Mouse (Mus musculus) layer of hippocampus, adult 8-10 months (tissue): ENCODE data around the gene Cd40lg. TPM values are rescaled to one million over a fixed set of nuclear protein-coding genes. Genes with fewer than 3 reads are reported as not detected.

Experiments used
- DNase-seq, 2 experiments: peaks; one replicate each; pipeline ENCODE4 v3.0.0; 2022; ENCODE audit warnings: low spot score in 2 of 2
- total RNA-seq, 4 experiments: library from RNA; stranded (reverse); gene quantifications; 2 replicates each; pipeline ENCODE4 v1.2.4; 2022

Gene Cd40lg
- not detected for total RNA-seq

- DNase-seq = no peak
These were observed at the start of gene Cd40lg for GRCm38 (mm10) chrX:57211876-57212275. Gene Cd40lg, plus strand, starts transcription at chrX:57212143.

- DNase-seq = no peak
These were observed 45.4 kb upstream of the Cd40lg start for GRCm38 (mm10) chrX:57166549-57166948.

GRCm38 (mm10) chrX:57171269-57171668, 40.7 kb upstream of the Cd40lg start:
- DNase-seq = no peak

- no peak for DNase-seq
These were observed 34.6 kb upstream of the Cd40lg start for GRCm38 (mm10) chrX:57177225-57177779.

GRCm38 (mm10) chrX:57182470-57182869, 29.5 kb upstream of the Cd40lg start:
- no peak for DNase-seq

GRCm38 (mm10) chrX:57183359-57183758, 28.6 kb upstream of the Cd40lg start:
- DNase-seq = no peak

GRCm38 (mm10) chrX:57187301-57187700, 24.6 kb upstream of the Cd40lg start:
- DNase-seq = no peak

- DNase-seq = no peak
These were observed 22.6 kb upstream of the Cd40lg start for GRCm38 (mm10) chrX:57189335-57189734.

- DNase-seq = no peak
These were observed 15.6 kb upstream of the Cd40lg start for GRCm38 (mm10) chrX:57196319-57196718.

GRCm38 (mm10) chrX:57198036-57198435, 13.9 kb upstream of the Cd40lg start:
- no peak for DNase-seq

GRCm38 (mm10) chrX:57200397-57200796, 11.5 kb upstream of the Cd40lg start:
- no peak for DNase-seq

GRCm38 (mm10) chrX:57210591-57210990, 1.4 kb upstream of the Cd40lg start:
- no peak for DNase-seq

GRCm38 (mm10) chrX:57212862-57213261, 919 bp downstream of the Cd40lg start:
- peak in 1 of 2 experiments; percentile 10 for DNase-seq

GRCm38 (mm10) chrX:57215495-57215894, 3.6 kb downstream of the Cd40lg start:
- DNase-seq = no peak

GRCm38 (mm10) chrX:57216271-57216670, 4.3 kb downstream of the Cd40lg start:
- DNase-seq = no peak

GRCm38 (mm10) chrX:57219563-57219962, 7.6 kb downstream of the Cd40lg start:
- no peak for DNase-seq

GRCm38 (mm10) chrX:57221881-57222280, 9.9 kb downstream of the Cd40lg start:
- no peak for DNase-seq

GRCm38 (mm10) chrX:57223301-57223700, 11.4 kb downstream of the Cd40lg start:
- peak; percentile 11 to 30 for DNase-seq

- DNase-seq = no peak
These were observed 16.2 kb downstream of the Cd40lg start for GRCm38 (mm10) chrX:57228178-57228577.

GRCm38 (mm10) chrX:57233596-57233995, 21.7 kb downstream of the Cd40lg start:
- DNase-seq = peak; percentile 17 to 33

GRCm38 (mm10) chrX:57235982-57236381, 24.0 kb downstream of the Cd40lg start:
- no peak for DNase-seq

- DNase-seq = no peak
These were observed 26.6 kb downstream of the Cd40lg start for GRCm38 (mm10) chrX:57238572-57238971.

GRCm38 (mm10) chrX:57253329-57254055, 41.5 kb downstream of the Cd40lg start:
- no peak for DNase-seq
